Mouse (Mus musculus) heart, adult 18-20 months (tissue): ENCODE results near the gene Rffl. TPM values are rescaled to one million over a fixed set of nuclear protein-coding genes. Genes with fewer than 3 reads are reported as not detected.

Experiments
- DNase-seq, 2 experiments: peaks; one replicate each; pipeline ENCODE4 v3.0.0; 2021 to 2022; ENCODE audit warnings: mixed read lengths in 1 of 2
- total RNA-seq, 2 experiments: library from RNA; stranded (reverse); gene quantifications; 2 replicates each; pipeline ENCODE4 v1.2.3; 2021

Rffl gene
- total RNA-seq, 2 experiments from 2014 or later, result 3.5 to 3.6 TPM

DNA sequence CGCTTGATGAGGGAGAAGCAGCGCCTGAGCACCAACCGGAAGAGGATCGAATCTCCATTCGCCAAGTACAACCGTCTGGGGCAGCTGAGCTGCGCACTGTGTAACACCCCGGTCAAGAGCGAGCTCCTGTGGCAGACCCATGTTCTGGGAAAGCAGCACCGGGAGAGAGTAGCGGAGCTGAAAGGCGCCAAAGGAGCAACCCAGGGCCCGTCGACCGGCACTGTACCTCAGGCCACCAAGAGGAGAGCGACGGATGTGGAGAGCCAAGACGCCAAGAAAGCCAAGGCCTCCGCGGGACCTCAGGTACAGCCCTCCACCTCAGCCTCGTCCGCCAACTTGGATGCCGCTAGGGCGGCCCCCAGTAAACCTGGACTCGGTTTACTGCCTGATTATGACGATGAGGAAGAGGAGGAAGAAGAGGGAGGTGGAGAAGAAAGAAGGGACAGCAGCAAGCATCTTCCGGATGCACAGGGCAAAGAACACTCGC lies 106.5 kb downstream of the Rffl start:
- DNase-seq, result no peak

GRCm38 (mm10) chr11:82763742-82764437 lies 107.1 kb downstream of the Rffl start, which contains the start of the genes Cct6b and Zfp830:
Gene Cct6b (minus strand): TSS chr11:82764321.
Gene Zfp830 (plus strand): TSS chr11:82764345.
- DNase-seq, result peak; percentile 95 to 96

GRCm38 (mm10) chr11:82763261-82763660 lies 107.7 kb downstream of the Rffl start:
- DNase-seq, result no peak

DNA sequence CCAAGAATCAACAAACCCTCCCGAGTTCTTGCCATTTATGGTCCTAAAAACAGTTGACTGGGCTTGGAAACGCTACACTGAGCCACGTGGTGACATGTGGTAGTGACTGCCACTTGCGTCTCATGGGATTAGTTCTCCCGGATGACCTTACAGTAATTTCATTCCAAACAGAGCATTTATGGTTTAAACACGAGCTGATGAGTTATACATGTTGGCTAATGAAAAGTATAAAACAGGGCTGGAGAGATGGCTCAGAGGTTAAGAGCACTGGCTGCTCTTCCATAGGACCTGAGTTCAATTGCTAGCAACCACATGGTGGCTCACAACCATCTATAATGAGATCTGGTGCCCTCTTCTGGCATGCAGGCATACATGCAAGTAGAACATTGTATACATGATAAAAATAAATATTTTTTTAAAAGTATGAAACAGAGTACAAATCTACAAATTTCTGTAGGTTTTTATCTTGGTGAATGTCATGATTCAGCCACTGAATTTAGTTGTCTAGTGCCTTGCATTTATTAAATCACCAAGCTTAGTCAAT lies 108.7 kb downstream of the Rffl start:
- no peak for DNase-seq

DNA sequence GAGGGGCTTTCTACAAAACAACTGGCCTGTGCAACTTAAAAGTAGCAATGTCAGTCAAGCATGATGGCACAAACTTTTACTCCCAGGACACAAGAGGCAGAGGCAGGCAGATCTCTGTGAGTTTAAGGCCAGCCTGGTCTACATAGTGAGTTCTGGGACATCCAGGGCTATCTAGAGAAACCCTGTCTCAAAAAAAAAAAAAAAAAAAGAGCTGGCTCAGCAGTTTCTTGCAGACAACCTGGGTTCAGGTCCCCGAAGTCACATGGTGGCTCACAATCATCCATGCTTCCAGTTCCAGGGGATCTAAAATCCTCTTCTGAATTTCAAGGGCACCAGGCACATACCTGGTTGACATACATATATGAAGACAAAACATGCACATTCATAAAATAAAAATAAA lies 115.1 kb downstream of the Rffl start:
- no peak for DNase-seq

Other genes starting within 250 kb of the Rffl start
- under 1 TPM in 1 of 2 experiments, not detected in 1; 0.31 TPM for gene Cct6b, start 106.9 kb downstream of the Rffl start, total RNA-seq
- gene Zfp830, start 106.9 kb downstream of the Rffl start, total RNA-seq, result 10 to 100 TPM; 12.8 to 14.1 TPM
- gene Lig3, start 90.1 kb downstream of the Rffl start, total RNA-seq, result 10 to 100 TPM; 12.7 to 14.7 TPM
- 10 to 100 TPM; 10.5 to 12.0 TPM for gene Rad51d, start 19.4 kb upstream of the Rffl start, total RNA-seq
- not detected for gene Fndc8, start 20.9 kb upstream of the Rffl start, total RNA-seq
- gene Nle1, start 37.2 kb upstream of the Rffl start, total RNA-seq, result 10 to 100 TPM; 11.7 to 12.4 TPM
- 100 to 1,000 TPM; 185 to 201 TPM for gene Unc45b, start 39.3 kb upstream of the Rffl start, total RNA-seq
- gene Slfn5, start 80.1 kb upstream of the Rffl start, total RNA-seq, result 10 to 100 TPM; 50.5 to 65.6 TPM
- gene Slfn9, start 120.6 kb upstream of the Rffl start, total RNA-seq, result under 1 TPM; 0.69 to 0.87 TPM
- gene Slfn8, start 149.6 kb upstream of the Rffl start, total RNA-seq, result under 1 TPM; 0.65 to 0.98 TPM
- 1 to 10 TPM; 3.2 to 5.2 TPM for gene Slfn2, start 193.9 kb upstream of the Rffl start, total RNA-seq
- under 1 TPM; 0.22 to 0.85 TPM for gene Slfn1, start 245.6 kb upstream of the Rffl start, total RNA-seq